Mouse (Mus musculus) bone marrow, adult 2 months (tissue): ENCODE measurements around the gene Id1.

Experiments
- CTCF ChIP-seq: fragments of 200-500 bp; IDR thresholded peaks from 2 replicates; pipeline ENCODE4 v1.5.1; 2011; ENCODE audit warnings: low read length, control low read depth; ENCODE audit not compliant: control insufficient read depth, insufficient read depth
- POLR2A ChIP-seq: fragments of 200-500 bp; IDR thresholded peaks from 2 replicates; pipeline ENCODE4 v1.6.1; 2011; ENCODE audit warnings: low read depth, mild to moderate bottlenecking, control low read depth, low read length, borderline replicate concordance; ENCODE audit not compliant: control insufficient read depth

DNA sequence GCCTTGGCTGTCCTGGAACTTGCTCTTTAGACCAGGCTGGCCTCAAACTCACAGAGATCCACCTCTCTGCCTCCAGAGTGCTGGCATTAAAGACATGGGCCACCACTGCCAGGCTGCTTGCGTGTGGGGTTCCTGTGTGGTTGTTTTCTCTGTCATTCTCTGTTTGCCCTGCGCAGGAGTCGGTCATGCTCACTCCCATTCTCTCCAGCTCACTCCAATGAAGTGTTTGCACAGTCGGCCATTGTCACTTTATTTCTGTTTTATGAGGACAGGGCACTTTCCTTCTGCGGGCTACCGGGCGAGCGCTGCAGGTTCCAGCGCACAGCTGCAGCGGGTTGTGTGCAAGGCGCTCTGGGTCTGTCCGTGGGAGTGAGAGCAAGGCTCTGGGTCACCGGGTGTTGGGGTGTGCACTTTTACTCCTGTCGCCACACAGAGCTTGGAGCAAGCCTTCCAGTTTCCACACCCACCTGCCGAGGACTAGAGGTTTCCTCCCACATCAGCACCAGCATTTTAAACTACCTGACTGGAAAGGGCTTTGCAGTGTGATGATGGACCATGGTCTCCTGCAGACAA lies 10.8 kb upstream of the Id1 start:
- TF ChIP-seq POLR2A = no peak
- TF ChIP-seq CTCF = no peak
